In the genomic region with DNA sequence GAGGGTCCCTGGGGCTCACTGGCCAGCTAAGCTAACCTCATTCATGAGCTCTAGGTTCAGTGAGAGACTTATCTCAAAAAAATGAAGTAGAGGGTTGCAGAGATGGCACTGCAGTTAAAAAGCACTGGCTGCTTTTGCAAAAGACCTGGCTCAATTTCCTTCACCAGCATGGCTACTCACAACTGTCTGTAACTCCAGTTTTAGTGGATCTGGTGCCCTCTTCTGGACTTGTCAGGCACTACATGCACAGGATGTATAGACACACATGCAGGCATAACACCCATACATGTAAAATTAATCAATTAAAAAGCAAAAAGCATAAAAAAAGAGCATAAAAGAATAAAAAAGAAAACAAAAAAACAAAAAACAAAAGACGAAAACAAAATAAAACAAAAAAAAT, we compare ENCODE assay signal across 10 mouse cellular contexts.
DNase-seq lines count a peak whose midpoint lies in the region; ATAC-seq and TF ChIP-seq lines count a peak whose summit lies in the region.
"Had no signal": no experiment of that assay in that cellular context is flagged by ENCODE, and none has a peak within 500 bp of the region (broad histone marks: within the 10 kb centered on the region; RNA-seq: fewer than 3 reads in every experiment).

No protein-coding gene starts in this region.

- no peak overlapping the region for H3K4me3 ChIP-seq in hindbrain, postnatal 0 days (ENCODE audit: low read length)
- no peak overlapping the region for H3K4me3 ChIP-seq in hindbrain, embryonic 16.5 days (ENCODE audit: low read length)
- H3K4me3 ChIP-seq in heart, embryonic 12.5 days, result no peak overlapping the region

- 63% methylated on average over 1 of the region's 1 CpGs for WGBS in hindbrain, postnatal 0 days
- WGBS in hindbrain, embryonic 16.5 days, result 68% methylated on average over 1 of the region's 1 CpGs
- WGBS in heart, embryonic 12.5 days, result 65% methylated on average over 1 of the region's 1 CpGs

- no peaks in the 10 kb centered on the region for H3K9me3 ChIP-seq in hindbrain, postnatal 0 days (ENCODE audit: low read length)
- no peaks in the 10 kb centered on the region for H3K9me3 ChIP-seq in hindbrain, embryonic 16.5 days (ENCODE audit: control insufficient read depth, low read length)
- H3K9me3 ChIP-seq in heart, embryonic 12.5 days (replicated peaks), result no peaks in the 10 kb centered on the region

- TF ChIP-seq CTCF in hindbrain, postnatal 0 days (IDR thresholded peaks at IDR 0.05; ENCODE audit: low read depth), result peak; percentile 35

- H3K27me3 ChIP-seq in hindbrain, postnatal 0 days (ENCODE audit: insufficient read depth, low read length), result no peaks in the 10 kb centered on the region
- no peaks in the 10 kb centered on the region for H3K27me3 ChIP-seq in hindbrain, embryonic 16.5 days (replicated peaks; ENCODE audit: control insufficient read depth, insufficient read depth, low read length)
- peaks cover 9% of the 10 kb centered on the region for H3K27me3 ChIP-seq in heart, embryonic 12.5 days (replicated peaks)

- no peak overlapping the region for H3K4me2 ChIP-seq in hindbrain, postnatal 0 days (ENCODE audit: low read depth, low read length)
- no peak overlapping the region for H3K4me2 ChIP-seq in hindbrain, embryonic 16.5 days (ENCODE audit: low read length)
- no peak overlapping the region for H3K4me2 ChIP-seq in heart, embryonic 12.5 days

- no peaks in the 10 kb centered on the region for H3K4me1 ChIP-seq in hindbrain, postnatal 0 days (ENCODE audit: insufficient read depth, low read length)
- no peaks in the 10 kb centered on the region for H3K4me1 ChIP-seq in hindbrain, embryonic 16.5 days (ENCODE audit: control insufficient read depth, insufficient read depth, low read depth, low read length)
- no peaks in the 10 kb centered on the region for H3K4me1 ChIP-seq in heart, embryonic 12.5 days (replicated peaks)

- no peak overlapping the region for H3K27ac ChIP-seq in hindbrain, postnatal 0 days
- H3K27ac ChIP-seq in hindbrain, embryonic 16.5 days (ENCODE audit: low read depth, low read length), result no peak overlapping the region
- no peak overlapping the region for H3K27ac ChIP-seq in heart, embryonic 12.5 days (ENCODE audit: poor library complexity, severe bottlenecking)

- no peaks in the 10 kb centered on the region for H3K36me3 ChIP-seq in hindbrain, postnatal 0 days (ENCODE audit: insufficient read depth, low read length)
- H3K36me3 ChIP-seq in hindbrain, embryonic 16.5 days (ENCODE audit: control insufficient read depth, insufficient read depth, low read length), result no peaks in the 10 kb centered on the region
- no peaks in the 10 kb centered on the region for H3K36me3 ChIP-seq in heart, embryonic 12.5 days

- peak; percentile 4 for DNase-seq in hindbrain, postnatal 0 days (ENCODE audit: low spot score)
- DNase-seq in spleen, postnatal 4 days (ENCODE audit: low spot score in 2 of 2), result peak; percentile 37 to 76
- no peak for DNase-seq in spleen, postnatal 36 days (ENCODE audit: low spot score in 2 of 2)
- peak; percentile 68 for DNase-seq in lung, postnatal 36 days
- DNase-seq in adrenal gland, adult (ENCODE audit: inconsistent age in 2 of 2, low spot score in 1 of 2), result no peak
- DNase-seq in layer of hippocampus, adult 8-10 months (ENCODE audit: low spot score in 2 of 2), result no peak
- DNase-seq: adrenal gland, adult 2 months; cerebellum, adult 2 months had no signal

- H3K9ac ChIP-seq in hindbrain, postnatal 0 days (replicated peaks; ENCODE audit: low read length), result no peak overlapping the region
- no peak overlapping the region for H3K9ac ChIP-seq in hindbrain, embryonic 16.5 days (ENCODE audit: low read depth, low read length)
- no peak overlapping the region for H3K9ac ChIP-seq in heart, embryonic 12.5 days

- no peak for ATAC-seq in hindbrain, postnatal 0 days
- ATAC-seq in hindbrain, embryonic 16.5 days, result no peak
- ATAC-seq in heart, embryonic 12.5 days (ENCODE audit: insufficient number of reproducible peaks, low FRiP score), result no peak

Comparison
In these comparisons a context has a peak if more than half of its experiments do, and no peak if none do; other contexts are left out.
1. DNase-seq: peak in hindbrain, postnatal 0 days (single experiment), spleen, postnatal 4 days (2 of 2) and lung, postnatal 36 days (single experiment); none in spleen, postnatal 36 days (0 of 2), adrenal gland, adult (0 of 2) and layer of hippocampus, adult 8-10 months (0 of 2).